Mouse (Mus musculus) midbrain, embryonic 15.5 days (tissue): ENCODE measurements around the gene Sult1e1. TPM values are rescaled to one million over a fixed set of nuclear protein-coding genes. Genes with fewer than 3 reads are reported as not detected.

Experiments used
- ATAC-seq: fragments of 200-750 bp; cut with Nextera tagmentation; replicated peaks from 2 replicates; pipeline ENCODE4 v1.8.0; 2017; ENCODE audit warnings: moderate TSS enrichment
- H3K27ac ChIP-seq: fragments of 300-500 bp; sonication (generic); 2 replicates; pipeline ENCODE4 v1.5.1; 2015; ENCODE audit warnings: mild to moderate bottlenecking, inconsistent platforms
- H3K27me3 ChIP-seq: fragments of 300-500 bp; sonication (generic); replicated peaks from 2 replicates; pipeline ENCODE4 v1.6.1; 2015; ENCODE audit warnings: inconsistent platforms
- H3K36me3 ChIP-seq: fragments of 300-500 bp; sonication (generic); replicated peaks from 2 replicates; pipeline ENCODE4 v1.6.1; 2015; ENCODE audit warnings: inconsistent platforms
- H3K4me1 ChIP-seq: fragments of 300-500 bp; sonication (generic); 2 replicates; pipeline ENCODE4 v1.6.1; 2015; ENCODE audit warnings: inconsistent platforms
- H3K4me2 ChIP-seq: fragments of 300-500 bp; sonication (generic); 2 replicates; pipeline ENCODE4 v1.6.1; 2015; ENCODE audit warnings: inconsistent platforms, mild to moderate bottlenecking, moderate library complexity
- H3K4me3 ChIP-seq: fragments of 300-500 bp; sonication (generic); 2 replicates; pipeline ENCODE4 v1.5.1; 2015; ENCODE audit warnings: mild to moderate bottlenecking, inconsistent platforms
- H3K9ac ChIP-seq: fragments of 300-500 bp; sonication (generic); 2 replicates; pipeline ENCODE4 v1.6.1; 2015; ENCODE audit warnings: mild to moderate bottlenecking, inconsistent platforms
- H3K9me3 ChIP-seq: fragments of 300-500 bp; sonication (generic); 2 replicates; pipeline ENCODE4 v1.6.1; 2016; ENCODE audit warnings: inconsistent platforms
- WGBS: fragments of 180-500 bp; shearing (Covaris S2); methylation state at CpG from one replicate; pipeline ENCODE4 v1.1.7; 2015; ENCODE audit warnings: mixed read lengths; 5-methylcytosine and 5-hydroxymethylcytosine counted together
- microRNA-seq: library from miRNA; unstranded; fragments of <30 nt; microRNA quantifications from one replicate; pipeline ENCODE4, GENCODE M21; 2016
- polyA plus RNA-seq: library from polyadenylated mRNA; unstranded; fragments of >200 nt; fragmentation: Nextera tagmentation; extraction: Ambion mirVana; gene quantifications from 2 replicates; pipeline ENCODE4 v1.2.1, GENCODE M21; 2015

Gene Sult1e1
- polyA plus RNA-seq, 1 experiment from 2014 or later, result not detected

DNA sequence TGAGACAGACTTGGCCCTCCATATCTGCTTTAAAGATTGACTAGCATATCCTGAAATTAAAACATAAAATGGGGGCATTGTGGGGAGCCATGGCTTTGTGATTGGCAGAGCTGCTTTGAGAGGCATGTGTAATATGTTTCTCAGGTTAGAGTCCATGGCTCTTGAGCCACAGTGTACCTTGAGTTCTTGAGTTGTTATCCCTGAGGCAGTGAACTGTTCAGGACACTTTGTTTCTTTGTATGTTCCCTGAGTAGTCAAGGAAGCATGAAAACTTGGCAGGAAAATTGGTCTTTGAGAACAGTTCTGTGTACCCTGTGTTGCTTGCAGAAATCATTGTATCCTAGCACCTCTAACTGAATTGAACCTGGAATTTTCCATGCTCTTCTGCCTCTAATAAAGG lies 28.4 kb downstream of the Sult1e1 start:
- no peaks in the 10 kb centered on the region for H3K9me3 ChIP-seq
- no peak overlapping the region for H3K4me2 ChIP-seq
- H3K27ac ChIP-seq, result no peak overlapping the region
- no peaks in the 10 kb centered on the region for H3K36me3 ChIP-seq
- ATAC-seq, result no peak
- no peaks in the 10 kb centered on the region for H3K4me1 ChIP-seq
- H3K27me3 ChIP-seq, result no peaks in the 10 kb centered on the region
- H3K4me3 ChIP-seq, result no peak overlapping the region
- no peak overlapping the region for H3K9ac ChIP-seq

DNA sequence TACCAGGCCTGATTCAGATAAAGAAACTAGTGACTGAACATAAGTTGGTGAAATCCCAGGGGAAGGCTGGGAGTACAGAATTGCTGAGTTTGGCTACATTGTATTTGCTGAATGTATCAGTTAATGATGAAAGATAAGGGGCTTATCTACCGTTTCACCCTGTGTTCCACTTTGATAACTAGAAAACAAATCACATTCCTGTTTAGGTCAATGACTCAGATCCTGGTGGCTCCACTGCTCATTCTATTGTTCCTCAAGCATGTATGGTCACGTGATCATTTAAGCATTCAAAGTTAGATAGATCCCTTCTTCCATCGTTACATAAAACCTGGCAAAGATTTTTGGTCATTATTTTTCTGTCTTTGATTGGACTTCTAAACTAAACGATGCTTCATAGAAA lies 28.9 kb downstream of the Sult1e1 start:
- no peak overlapping the region for H3K4me2 ChIP-seq
- H3K9ac ChIP-seq, result no peak overlapping the region
- no peak overlapping the region for H3K4me3 ChIP-seq
- H3K27me3 ChIP-seq, result no peaks in the 10 kb centered on the region
- WGBS, result 66% methylated on average over 4 of the region's 4 CpGs
- no peaks in the 10 kb centered on the region for H3K36me3 ChIP-seq
- no peak for ATAC-seq
- no peak overlapping the region for H3K27ac ChIP-seq
- H3K9me3 ChIP-seq, result no peaks in the 10 kb centered on the region
- no peaks in the 10 kb centered on the region for H3K4me1 ChIP-seq

DNA sequence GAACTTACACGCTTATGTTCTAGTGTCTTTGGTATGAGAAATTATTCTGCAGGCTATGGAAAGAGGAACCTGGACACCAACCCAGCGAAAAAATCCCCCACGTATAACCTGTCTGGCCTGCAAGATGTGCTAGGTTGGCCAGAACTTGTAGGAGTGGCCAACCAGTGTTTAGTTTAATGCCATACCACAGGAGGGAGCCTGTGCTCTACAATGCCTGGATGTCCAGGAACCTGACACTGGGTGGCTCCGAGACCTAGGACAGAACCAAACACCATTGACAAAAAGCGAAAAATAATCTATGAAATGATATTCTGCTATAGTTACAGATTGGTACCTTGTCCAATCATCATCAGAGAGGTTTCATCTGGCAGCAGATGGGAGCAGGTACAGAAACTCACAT lies 31.2 kb downstream of the Sult1e1 start:
- H3K4me1 ChIP-seq, result no peaks in the 10 kb centered on the region
- no peaks in the 10 kb centered on the region for H3K27me3 ChIP-seq
- H3K27ac ChIP-seq, result no peak overlapping the region
- no peaks in the 10 kb centered on the region for H3K9me3 ChIP-seq
- ATAC-seq, result no peak
- WGBS, result 81% methylated on average over 5 of the region's 5 CpGs
- no peak overlapping the region for H3K9ac ChIP-seq
- H3K4me2 ChIP-seq, result no peak overlapping the region
- no peak overlapping the region for H3K4me3 ChIP-seq
- H3K36me3 ChIP-seq, result no peaks in the 10 kb centered on the region

DNA sequence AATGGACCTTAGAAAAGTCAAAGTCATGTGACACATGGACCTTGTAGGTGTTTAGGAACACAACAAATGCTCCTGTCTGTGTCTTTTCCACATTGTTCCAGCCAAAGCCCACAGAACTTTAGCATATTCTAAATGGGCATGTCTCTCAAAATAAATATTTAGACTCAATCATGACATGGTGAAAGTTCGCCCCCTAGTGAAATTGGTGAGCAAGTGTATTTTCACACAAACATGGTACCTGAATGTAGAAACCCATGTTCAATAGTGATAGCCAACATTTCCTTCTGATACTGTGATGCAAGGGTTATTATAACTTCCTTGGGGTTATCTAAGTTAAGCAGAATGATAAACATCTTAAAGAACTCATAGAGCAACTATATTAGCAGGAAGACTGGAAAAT lies 40.5 kb downstream of the Sult1e1 start:
- no peaks in the 10 kb centered on the region for H3K4me1 ChIP-seq
- no peak overlapping the region for H3K4me3 ChIP-seq
- H3K9ac ChIP-seq, result no peak overlapping the region
- H3K9me3 ChIP-seq, result no peaks in the 10 kb centered on the region
- H3K4me2 ChIP-seq, result no peak overlapping the region
- WGBS, result 25% methylated on average over 1 of the region's 1 CpGs
- ATAC-seq, result no peak
- no peaks in the 10 kb centered on the region for H3K27me3 ChIP-seq
- H3K36me3 ChIP-seq, result no peaks in the 10 kb centered on the region
- H3K27ac ChIP-seq, result no peak overlapping the region

DNA sequence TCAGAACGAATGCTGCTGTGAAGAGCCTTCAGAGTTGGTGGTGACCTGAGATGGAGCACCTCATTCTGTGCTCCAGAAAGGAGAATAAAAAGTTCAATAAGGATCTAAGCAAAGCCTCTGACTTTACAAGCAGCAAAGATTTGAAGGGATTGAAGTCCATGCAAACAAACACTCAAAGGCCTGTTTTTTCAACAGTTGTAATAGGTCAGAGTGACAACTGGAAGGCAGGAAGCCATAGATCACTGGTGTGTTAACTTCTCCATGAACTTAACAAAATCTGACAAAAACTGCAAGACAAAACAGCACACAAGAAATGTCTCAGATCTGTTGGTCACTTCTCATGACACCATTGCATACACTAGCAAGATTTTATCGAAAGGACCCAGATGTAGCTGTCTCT lies 53.3 kb downstream of the Sult1e1 start, which contains the start of gene Sult1b1:
TSS of gene Sult1b1 (minus strand) at position 85 of the 400 bp plus-strand sequence.
- Histone ChIP-seq H3K4me1 (no peaks in the 10 kb centered on the region), H3K27ac (no peak within 1 kb of the TSS), H3K9ac (no peak within 1 kb of the TSS), H3K36me3 (no peaks in the 10 kb centered on the region), H3K9me3 (no peaks in the 10 kb centered on the region), H3K4me2 (no peak within 1 kb of the TSS), H3K27me3 (no peaks in the 10 kb centered on the region), H3K4me3 (no peak within 1 kb of the TSS)
- ATAC-seq, result no peak
- 86% methylated on average over 2 of the region's 2 CpGs for WGBS

DNA sequence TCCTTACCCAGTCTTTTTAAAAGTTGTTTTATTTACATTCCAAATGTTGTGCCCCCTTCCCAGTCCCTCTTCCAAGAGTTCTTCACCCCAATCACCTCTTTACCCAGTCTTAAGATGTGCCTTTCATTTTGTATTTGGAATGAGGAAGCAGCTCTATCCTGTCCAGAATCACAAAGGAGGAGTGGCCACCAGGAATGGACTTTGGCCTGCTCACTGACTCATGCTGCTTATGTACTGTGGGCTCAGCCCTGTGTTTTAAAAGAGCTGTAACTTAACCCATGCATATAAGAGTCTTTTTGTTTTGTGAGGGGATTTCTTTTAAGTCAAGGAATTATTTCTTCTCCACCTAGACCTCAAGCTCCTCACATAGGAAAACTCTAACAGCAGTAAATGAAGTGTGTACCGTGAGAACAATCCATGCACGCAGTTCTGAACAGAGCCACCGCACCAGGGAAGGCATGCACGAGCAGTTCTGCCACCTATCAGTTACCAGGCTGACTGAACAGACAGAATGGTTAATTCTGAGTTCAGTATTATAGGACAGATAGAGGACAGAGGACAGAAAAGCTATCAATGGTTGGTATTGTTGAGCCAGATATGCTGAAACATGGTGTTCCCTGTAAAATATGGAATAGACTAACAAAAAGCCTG lies 55.3 kb downstream of the Sult1e1 start:
- Histone ChIP-seq H3K4me3 (no peak overlapping the region), H3K4me2 (no peak overlapping the region)

DNA sequence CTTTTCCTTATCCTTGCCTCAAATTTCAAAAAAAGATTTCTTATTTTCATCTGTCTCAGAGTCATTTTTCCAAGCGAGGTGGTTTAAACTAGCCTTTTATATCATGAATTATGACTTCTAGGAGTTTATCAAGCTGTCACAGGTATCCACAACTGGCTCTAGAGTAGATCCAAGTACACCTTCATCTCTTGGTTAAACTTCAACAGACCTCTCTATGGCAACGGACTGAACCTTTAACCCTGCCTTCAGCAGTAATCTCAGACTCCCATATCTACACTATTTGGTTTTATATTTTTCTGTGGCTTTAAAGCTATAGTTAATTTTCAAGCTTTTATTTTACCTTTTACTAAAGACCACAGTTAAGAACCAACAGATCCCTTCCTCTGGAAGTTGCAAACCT lies 59.1 kb downstream of the Sult1e1 start:
- no peak for ATAC-seq
- 81% methylated on average over 2 of the region's 2 CpGs for WGBS

More for the DNA sequence above, 55.3 kb downstream of the Sult1e1 start:
- ATAC-seq, result no peak
- H3K36me3 ChIP-seq, result no peaks in the 10 kb centered on the region
- H3K9me3 ChIP-seq, result no peaks in the 10 kb centered on the region
- no peak overlapping the region for H3K27ac ChIP-seq
- H3K27me3 ChIP-seq, result no peaks in the 10 kb centered on the region
- H3K9ac ChIP-seq, result no peak overlapping the region
- H3K4me1 ChIP-seq, result no peaks in the 10 kb centered on the region
- 39% methylated on average over 4 of the region's 4 CpGs for WGBS

More for the DNA sequence above, 59.1 kb downstream of the Sult1e1 start:
- no peak overlapping the region for H3K4me3 ChIP-seq
- no peaks in the 10 kb centered on the region for H3K27me3 ChIP-seq
- H3K27ac ChIP-seq, result no peak overlapping the region
- no peaks in the 10 kb centered on the region for H3K4me1 ChIP-seq
- H3K9me3 ChIP-seq, result no peaks in the 10 kb centered on the region
- no peak overlapping the region for H3K9ac ChIP-seq
- no peaks in the 10 kb centered on the region for H3K36me3 ChIP-seq
- no peak overlapping the region for H3K4me2 ChIP-seq

Small RNA genes lying within 50 kb of the gene (microRNA-seq; reads per million reads assigned to microRNA genes)
- not detected for gene Mir3969

Other genes starting within 250 kb of the Sult1e1 start
- not detected in 2 replicates for gene Ugt2b38, start 167.4 kb downstream of the Sult1e1 start, polyA plus RNA-seq
- gene Ugt2a2, start 109.3 kb downstream of the Sult1e1 start, polyA plus RNA-seq, result not detected in 2 replicates
- not detected in 2 replicates for gene Gm43638, start 104.8 kb downstream of the Sult1e1 start, polyA plus RNA-seq
- not detected in 2 replicates for gene Ugt2a1, start 100.7 kb downstream of the Sult1e1 start, polyA plus RNA-seq
- not detected in 2 replicates for gene Sult1b1, start 53.4 kb downstream of the Sult1e1 start, polyA plus RNA-seq
- not detected in 2 replicates for gene Sult1d1, start 22.6 kb downstream of the Sult1e1 start, polyA plus RNA-seq
- gene Csn1s1, start 74.6 kb upstream of the Sult1e1 start, polyA plus RNA-seq, result not detected in 2 replicates
- not detected in 2 replicates for gene Csn2, start 108.0 kb upstream of the Sult1e1 start, polyA plus RNA-seq
- not detected in 2 replicates for gene Csn1s2a, start 183.0 kb upstream of the Sult1e1 start, polyA plus RNA-seq
- gene Csn1s2b, start 216.5 kb upstream of the Sult1e1 start, polyA plus RNA-seq, result not detected in 2 replicates
- not detected in 2 replicates for gene Prr27, start 234.1 kb upstream of the Sult1e1 start, polyA plus RNA-seq